Mouse (Mus musculus): ENCODE measurements around the gene Aipl1. TPM values are rescaled to one million over a fixed set of nuclear protein-coding genes. Genes with fewer than 3 reads are reported as not detected.

The Aipl1 gene
- 0.16 and 0.25 TPM in 2 replicates for polyA plus RNA-seq (2014; fragmentation: Nextera tagmentation; extraction: Ambion mirVana)

- no peak within 1 kb of the TSS for H3K9ac ChIP-seq (ENCODE audit: low read depth, low read length)
- WGBS, result 57% methylated on average over 4 of the region's 4 CpGs
- no peak within 1 kb of the TSS for H3K4me2 ChIP-seq
- no peak for DNase-seq (ENCODE audit: low spot score)
- peaks cover 7% of the 10 kb centered on the region for H3K4me1 ChIP-seq (replicated peaks; ENCODE audit: control insufficient read depth, insufficient read depth, low read length)
- ATAC-seq (replicated peaks; ENCODE audit: low FRiP score), result no peak
- no peaks in the 10 kb centered on the region for H3K36me3 ChIP-seq (ENCODE audit: control insufficient read depth, insufficient read depth, low read length)
- H3K27ac ChIP-seq (ENCODE audit: low read depth, low read length), result no peak within 1 kb of the TSS
- no peak within 1 kb of the TSS for H3K4me3 ChIP-seq (ENCODE audit: low read depth, low read length)
- H3K27me3 ChIP-seq (replicated peaks; ENCODE audit: control insufficient read depth, insufficient read depth, low read length), result peaks cover 3% of the 10 kb centered on the region
- no peaks in the 10 kb centered on the region for H3K9me3 ChIP-seq (ENCODE audit: control insufficient read depth, low read length)
These were observed at the start of gene Aipl1 for GRCm38 (mm10) chr11:72037409-72037808. TSS of gene Aipl1 (minus strand) at chr11:72037509.

DNA sequence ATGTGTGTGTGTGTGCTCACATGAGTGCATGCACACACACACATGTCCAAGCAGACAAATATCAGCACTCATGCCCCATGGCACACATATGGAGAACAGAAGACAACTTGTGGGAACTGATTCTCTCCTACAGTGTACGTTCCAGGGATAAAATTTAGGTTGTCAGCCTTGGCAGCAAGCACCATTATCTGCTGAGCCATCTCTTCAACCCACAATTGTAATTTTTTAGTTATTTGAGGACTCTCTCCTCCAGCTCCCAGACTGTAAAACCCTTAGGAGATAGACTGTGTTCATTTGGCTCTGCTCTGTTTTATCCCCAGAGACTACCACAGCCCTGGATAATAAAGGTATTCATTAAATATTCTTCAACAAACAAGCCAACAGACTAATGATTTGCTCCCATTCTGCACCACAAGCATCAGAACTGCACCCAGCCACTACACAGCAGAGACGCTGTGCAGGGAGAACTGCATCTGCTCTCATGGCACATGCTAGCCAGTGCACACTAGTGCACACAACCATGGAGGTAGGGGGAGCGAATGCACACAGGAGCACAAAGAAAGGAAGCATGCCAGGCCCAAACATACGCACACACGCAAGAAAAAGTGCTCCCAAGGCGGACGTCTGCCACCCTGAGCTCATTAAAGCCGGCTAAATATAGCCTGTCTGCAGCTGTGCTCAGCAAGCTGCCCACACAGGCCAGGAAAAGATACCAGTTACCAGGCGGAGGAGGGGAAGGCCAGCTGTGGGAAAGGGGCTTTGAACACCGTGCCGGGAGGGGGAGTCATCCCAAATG, 49.1 kb upstream of the Aipl1 start:
- DNase-seq (ENCODE audit: low spot score) (no peak), ATAC-seq (replicated peaks; ENCODE audit: low FRiP score) (no peak)
- Histone ChIP-seq H3K27ac (ENCODE audit: low read depth, low read length) (no peak overlapping the region), H3K27me3 (replicated peaks; ENCODE audit: control insufficient read depth, insufficient read depth, low read length) (no peaks in the 10 kb centered on the region), H3K36me3 (ENCODE audit: control insufficient read depth, insufficient read depth, low read length) (no peaks in the 10 kb centered on the region), H3K9me3 (ENCODE audit: control insufficient read depth, low read length) (no peaks in the 10 kb centered on the region), H3K9ac (ENCODE audit: low read depth, low read length) (no peak overlapping the region), H3K4me3 (ENCODE audit: low read depth, low read length) (no peak overlapping the region), H3K4me2 (no peak overlapping the region), H3K4me1 (replicated peaks; ENCODE audit: control insufficient read depth, insufficient read depth, low read length) (no peaks in the 10 kb centered on the region)
- WGBS, result 62% methylated on average over 11 of the region's 11 CpGs

DNA sequence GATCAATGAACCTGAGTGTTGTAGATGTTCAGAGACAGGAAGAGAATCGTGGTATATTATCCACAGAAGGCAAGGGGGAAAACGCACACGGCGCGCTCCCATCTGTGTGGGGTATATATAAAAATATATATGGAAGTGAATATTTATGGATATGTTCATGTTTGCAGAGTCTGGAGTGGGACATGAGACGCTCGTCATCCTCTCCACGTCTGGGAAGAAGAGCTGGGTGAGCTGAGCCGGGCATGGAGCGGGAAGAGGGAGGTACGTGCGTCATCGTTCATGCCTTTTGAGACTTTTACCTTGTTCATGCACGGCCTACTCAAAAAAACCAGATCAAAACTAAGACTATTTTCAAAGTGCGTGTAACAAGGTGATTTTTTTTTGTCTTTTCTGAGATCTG, 47.0 kb upstream of the Aipl1 start:
- no peak overlapping the region for H3K4me3 ChIP-seq (ENCODE audit: low read depth, low read length)
- WGBS, result 89% methylated on average over 15 of the region's 15 CpGs
- no peak for DNase-seq (ENCODE audit: low spot score)

DNA sequence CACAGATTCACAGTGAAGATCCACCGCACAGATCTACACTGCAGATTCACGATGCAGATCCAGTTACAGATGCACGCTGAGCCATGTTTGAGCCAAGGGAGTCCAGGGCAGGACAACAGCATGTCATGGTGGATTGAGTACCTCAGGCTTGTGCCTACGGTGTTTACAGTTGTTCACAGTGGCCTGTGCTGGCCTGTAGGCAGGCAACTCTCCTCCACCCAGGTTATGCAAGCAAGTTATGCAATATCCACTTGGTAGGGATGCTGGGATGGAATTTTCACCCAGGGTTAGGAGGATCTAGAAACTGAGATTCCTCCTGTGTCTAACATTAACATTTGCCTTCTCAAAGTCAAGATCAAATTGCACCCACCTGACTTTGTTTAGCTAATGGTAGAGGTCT, 45.3 kb upstream of the Aipl1 start:
- H3K4me2 ChIP-seq, result no peak overlapping the region
- WGBS, result 87% methylated on average over 4 of the region's 4 CpGs
- no peaks in the 10 kb centered on the region for H3K9me3 ChIP-seq (ENCODE audit: control insufficient read depth, low read length)
- no peak overlapping the region for H3K4me3 ChIP-seq (ENCODE audit: low read depth, low read length)
- no peaks in the 10 kb centered on the region for H3K4me1 ChIP-seq (replicated peaks; ENCODE audit: control insufficient read depth, insufficient read depth, low read length)
- no peaks in the 10 kb centered on the region for H3K36me3 ChIP-seq (ENCODE audit: control insufficient read depth, insufficient read depth, low read length)
- no peak for DNase-seq (ENCODE audit: low spot score)
- H3K9ac ChIP-seq (ENCODE audit: low read depth, low read length), result no peak overlapping the region
- no peak for ATAC-seq (replicated peaks; ENCODE audit: low FRiP score)
- H3K27me3 ChIP-seq (replicated peaks; ENCODE audit: control insufficient read depth, insufficient read depth, low read length), result no peaks in the 10 kb centered on the region
- no peak overlapping the region for H3K27ac ChIP-seq (ENCODE audit: low read depth, low read length)

More for the DNA sequence above, 47.0 kb upstream of the Aipl1 start:
- Histone ChIP-seq H3K27ac (ENCODE audit: low read depth, low read length) (no peak overlapping the region), H3K9ac (ENCODE audit: low read depth, low read length) (no peak overlapping the region), H3K36me3 (ENCODE audit: control insufficient read depth, insufficient read depth, low read length) (no peaks in the 10 kb centered on the region), H3K27me3 (replicated peaks; ENCODE audit: control insufficient read depth, insufficient read depth, low read length) (no peaks in the 10 kb centered on the region), H3K4me1 (replicated peaks; ENCODE audit: control insufficient read depth, insufficient read depth, low read length) (no peaks in the 10 kb centered on the region), H3K9me3 (ENCODE audit: control insufficient read depth, low read length) (no peaks in the 10 kb centered on the region), H3K4me2 (no peak overlapping the region)
- no peak for ATAC-seq (replicated peaks; ENCODE audit: low FRiP score)

DNA sequence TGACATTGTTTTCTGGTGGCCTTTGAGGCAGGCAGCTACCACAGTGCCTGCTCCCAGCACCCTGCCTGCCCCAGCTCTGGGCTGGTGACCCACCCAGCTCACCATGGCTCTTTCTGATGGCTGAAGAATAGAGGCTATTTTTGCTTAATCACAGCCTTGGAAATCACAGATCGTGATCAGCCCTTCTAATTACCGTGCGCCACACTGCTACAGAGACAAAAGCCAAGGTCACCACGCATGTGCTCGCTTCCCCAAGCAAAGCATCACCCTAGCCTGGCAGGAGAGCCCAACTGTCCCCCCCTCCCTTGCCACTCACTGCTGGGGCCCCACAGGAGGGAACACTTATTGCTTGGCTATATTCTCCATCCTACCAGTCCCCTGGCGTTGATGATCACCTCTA, 43.2 kb upstream of the Aipl1 start:
- H3K4me1 ChIP-seq (replicated peaks; ENCODE audit: control insufficient read depth, insufficient read depth, low read length), result no peaks in the 10 kb centered on the region
- WGBS, result 75% methylated on average over 6 of the region's 6 CpGs
- H3K36me3 ChIP-seq (ENCODE audit: control insufficient read depth, insufficient read depth, low read length), result no peaks in the 10 kb centered on the region
- H3K9me3 ChIP-seq (ENCODE audit: control insufficient read depth, low read length), result no peaks in the 10 kb centered on the region
- DNase-seq (ENCODE audit: low spot score), result no peak
- H3K4me2 ChIP-seq, result no peak overlapping the region
- no peak for ATAC-seq (replicated peaks; ENCODE audit: low FRiP score)
- H3K27ac ChIP-seq (ENCODE audit: low read depth, low read length), result no peak overlapping the region
- H3K4me3 ChIP-seq (ENCODE audit: low read depth, low read length), result no peak overlapping the region
- H3K27me3 ChIP-seq (replicated peaks; ENCODE audit: control insufficient read depth, insufficient read depth, low read length), result no peaks in the 10 kb centered on the region
- H3K9ac ChIP-seq (ENCODE audit: low read depth, low read length), result no peak overlapping the region

- H3K4me1 ChIP-seq (replicated peaks; ENCODE audit: control insufficient read depth, insufficient read depth, low read length), result no peaks in the 10 kb centered on the region
- no peak overlapping the region for H3K4me3 ChIP-seq (ENCODE audit: low read depth, low read length)
- no peaks in the 10 kb centered on the region for H3K9me3 ChIP-seq (ENCODE audit: control insufficient read depth, low read length)
- 0 out of 2 replicates have a peak, but pooled peaks cover 2% of the 10 kb centered on the region for H3K27me3 ChIP-seq (replicated peaks; ENCODE audit: control insufficient read depth, insufficient read depth, low read length)
- H3K27ac ChIP-seq (ENCODE audit: low read depth, low read length), result no peak overlapping the region
- no peaks in the 10 kb centered on the region for H3K36me3 ChIP-seq (ENCODE audit: control insufficient read depth, insufficient read depth, low read length)
- 49% methylated on average over 4 of the region's 4 CpGs for WGBS
- H3K4me2 ChIP-seq, result no peak overlapping the region
- ATAC-seq (replicated peaks; ENCODE audit: low FRiP score), result no peak
- H3K9ac ChIP-seq (ENCODE audit: low read depth, low read length), result no peak overlapping the region
- no peak for DNase-seq (ENCODE audit: low spot score)
These were observed 41.3 kb upstream of the Aipl1 start for GRCm38 (mm10) chr11:72078647-72079046.

DNA sequence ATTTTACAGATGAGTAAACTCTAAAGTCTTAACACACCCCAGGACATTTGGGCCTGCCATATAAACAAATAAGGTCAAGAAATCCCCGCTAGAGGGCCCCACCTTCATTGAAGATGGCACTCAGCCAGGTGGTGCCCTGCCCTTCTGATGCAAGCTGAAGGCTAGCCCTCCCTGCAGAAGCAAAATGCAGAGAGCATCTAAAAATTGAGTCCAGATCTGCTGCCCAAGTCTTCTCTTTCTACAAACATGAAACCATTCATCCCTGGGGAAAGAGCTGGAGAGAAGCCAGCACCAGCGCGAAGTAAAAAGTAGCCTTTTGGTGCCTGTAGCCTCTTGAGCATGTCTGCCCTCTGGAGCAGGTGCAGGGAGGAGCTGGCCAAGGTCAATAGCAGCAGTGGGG, 40.7 kb upstream of the Aipl1 start:
- no peaks in the 10 kb centered on the region for H3K36me3 ChIP-seq (ENCODE audit: control insufficient read depth, insufficient read depth, low read length)
- H3K4me1 ChIP-seq (replicated peaks; ENCODE audit: control insufficient read depth, insufficient read depth, low read length), result no peaks in the 10 kb centered on the region
- H3K4me3 ChIP-seq (ENCODE audit: low read depth, low read length), result no peak overlapping the region
- ATAC-seq (replicated peaks; ENCODE audit: low FRiP score), result no peak
- WGBS, result 44% methylated on average over 3 of the region's 3 CpGs
- no peak overlapping the region for H3K4me2 ChIP-seq
- no peak overlapping the region for H3K27ac ChIP-seq (ENCODE audit: low read depth, low read length)
- DNase-seq (ENCODE audit: low spot score), result no peak
- H3K27me3 ChIP-seq (replicated peaks; ENCODE audit: control insufficient read depth, insufficient read depth, low read length), result 0 out of 2 replicates have a peak, but pooled peaks cover 2% of the 10 kb centered on the region
- no peaks in the 10 kb centered on the region for H3K9me3 ChIP-seq (ENCODE audit: control insufficient read depth, low read length)
- H3K9ac ChIP-seq (ENCODE audit: low read depth, low read length), result no peak overlapping the region

DNA sequence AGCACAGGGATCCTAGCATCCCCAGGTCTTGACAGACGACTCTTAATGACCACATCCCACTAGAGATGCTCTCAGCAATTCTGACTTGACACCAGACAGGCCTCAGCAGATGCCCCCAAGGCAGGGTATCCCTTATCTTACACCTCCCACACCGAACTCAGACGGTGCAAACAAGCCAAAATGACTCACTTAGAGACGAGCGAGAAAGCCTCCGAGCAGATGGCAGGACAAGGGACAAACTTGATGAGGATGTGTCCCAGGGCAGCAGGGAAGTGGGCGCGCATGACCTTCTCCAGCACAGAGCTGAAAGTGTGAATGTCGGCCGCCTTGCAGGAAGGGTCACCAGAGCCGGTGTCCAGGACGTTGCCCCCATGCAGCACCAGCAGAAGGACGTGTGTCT, 36.9 kb upstream of the Aipl1 start:
- no peak for DNase-seq (ENCODE audit: low spot score)
- Histone ChIP-seq H3K9me3 (ENCODE audit: control insufficient read depth, low read length) (no peaks in the 10 kb centered on the region), H3K27me3 (replicated peaks; ENCODE audit: control insufficient read depth, insufficient read depth, low read length) (peaks cover 2% of the 10 kb centered on the region; the same call in 1 of the 2 replicates), H3K36me3 (ENCODE audit: control insufficient read depth, insufficient read depth, low read length) (no peaks in the 10 kb centered on the region), H3K9ac (ENCODE audit: low read depth, low read length) (no peak overlapping the region), H3K4me2 (no peak overlapping the region), H3K4me3 (ENCODE audit: low read depth, low read length) (no peak overlapping the region), H3K4me1 (replicated peaks; ENCODE audit: control insufficient read depth, insufficient read depth, low read length) (no peaks in the 10 kb centered on the region), H3K27ac (ENCODE audit: low read depth, low read length) (no peak overlapping the region)
- WGBS, result 67% methylated on average over 13 of the region's 13 CpGs
- no peak for ATAC-seq (replicated peaks; ENCODE audit: low FRiP score)

- no peak overlapping the region for H3K27ac ChIP-seq (ENCODE audit: low read depth, low read length)
- no peak for DNase-seq (ENCODE audit: low spot score)
- no peaks in the 10 kb centered on the region for H3K9me3 ChIP-seq (ENCODE audit: control insufficient read depth, low read length)
- no peaks in the 10 kb centered on the region for H3K36me3 ChIP-seq (ENCODE audit: control insufficient read depth, insufficient read depth, low read length)
- no peaks in the 10 kb centered on the region for H3K4me1 ChIP-seq (replicated peaks; ENCODE audit: control insufficient read depth, insufficient read depth, low read length)
- no peak overlapping the region for H3K9ac ChIP-seq (ENCODE audit: low read depth, low read length)
- H3K4me3 ChIP-seq (ENCODE audit: low read depth, low read length), result no peak overlapping the region
- peaks cover 2% of the 10 kb centered on the region; the same call in 1 of the 2 replicates for H3K27me3 ChIP-seq (replicated peaks; ENCODE audit: control insufficient read depth, insufficient read depth, low read length)
- ATAC-seq (replicated peaks; ENCODE audit: low FRiP score), result no peak
- 38% methylated on average over 6 of the region's 6 CpGs for WGBS
- no peak overlapping the region for H3K4me2 ChIP-seq
These were observed 35.1 kb upstream of the Aipl1 start for GRCm38 (mm10) chr11:72072331-72072905.

Data from liver, embryonic 11.5 days (tissue).